Mouse (Mus musculus) cerebellum, adult 8-10 months (tissue): ENCODE measurements around the gene Rhag.

Experiments used
- DNase-seq: peaks from one replicate; pipeline ENCODE4 v3.0.0; 2022

The Rhag gene

DNA sequence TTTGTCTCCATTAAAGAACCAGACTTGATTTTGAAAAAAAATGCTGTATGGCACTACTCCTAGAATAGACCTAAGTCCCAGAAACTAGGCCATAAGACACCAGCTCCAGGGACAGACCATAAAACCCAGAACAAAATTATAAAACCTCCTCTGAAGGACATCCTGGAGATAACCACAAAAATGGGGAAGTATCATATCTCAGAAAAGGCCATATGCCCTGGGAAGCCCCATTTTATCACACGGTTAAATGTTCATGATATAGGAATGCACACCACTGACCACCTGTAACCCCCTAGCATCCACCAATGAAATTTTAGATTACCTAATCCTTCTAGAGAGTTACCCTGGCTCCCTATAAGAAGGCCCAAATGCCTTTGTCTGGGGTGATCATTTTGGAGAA lies 64.6 kb downstream of the Rhag start:
- no peak for DNase-seq

DNA sequence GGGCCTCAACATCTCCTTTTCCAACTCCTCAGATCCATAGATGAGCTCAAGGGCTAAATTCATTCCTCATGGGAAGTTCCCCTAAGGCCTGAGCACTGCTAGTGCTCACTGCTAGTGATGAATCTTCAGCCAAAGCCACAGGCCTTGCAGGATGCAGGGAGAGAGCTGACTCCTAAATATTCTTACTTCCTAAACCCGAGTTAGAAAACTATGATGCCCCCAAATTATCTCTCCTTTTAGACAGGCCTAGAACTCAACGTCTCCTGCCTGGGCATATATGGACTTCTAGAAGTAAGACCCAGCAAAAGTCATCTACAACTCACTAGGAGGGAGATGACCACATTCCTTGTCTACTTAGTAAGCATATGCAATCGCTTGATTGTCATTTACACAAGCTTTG lies 66.8 kb downstream of the Rhag start:
- no peak for DNase-seq

DNA sequence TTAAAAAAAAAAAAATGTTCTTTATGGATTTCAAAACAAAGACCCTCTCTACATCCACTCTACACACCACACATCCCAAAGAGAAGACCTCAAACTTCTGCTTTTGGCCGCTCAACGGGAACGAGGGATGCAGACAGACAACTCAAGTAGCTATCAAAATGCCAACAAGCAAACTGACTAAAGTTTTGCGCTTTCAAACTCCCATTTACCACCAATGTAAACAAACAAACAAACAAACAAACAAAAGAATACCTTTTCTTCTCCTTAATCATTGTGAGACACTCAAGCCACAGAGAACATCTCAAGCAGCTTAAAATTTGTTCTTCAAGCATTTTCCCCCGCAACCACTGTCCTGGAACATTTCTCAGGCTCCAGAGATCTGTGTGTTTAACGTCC lies 68.6 kb downstream of the Rhag start:
- DNase-seq: no peak

DNA sequence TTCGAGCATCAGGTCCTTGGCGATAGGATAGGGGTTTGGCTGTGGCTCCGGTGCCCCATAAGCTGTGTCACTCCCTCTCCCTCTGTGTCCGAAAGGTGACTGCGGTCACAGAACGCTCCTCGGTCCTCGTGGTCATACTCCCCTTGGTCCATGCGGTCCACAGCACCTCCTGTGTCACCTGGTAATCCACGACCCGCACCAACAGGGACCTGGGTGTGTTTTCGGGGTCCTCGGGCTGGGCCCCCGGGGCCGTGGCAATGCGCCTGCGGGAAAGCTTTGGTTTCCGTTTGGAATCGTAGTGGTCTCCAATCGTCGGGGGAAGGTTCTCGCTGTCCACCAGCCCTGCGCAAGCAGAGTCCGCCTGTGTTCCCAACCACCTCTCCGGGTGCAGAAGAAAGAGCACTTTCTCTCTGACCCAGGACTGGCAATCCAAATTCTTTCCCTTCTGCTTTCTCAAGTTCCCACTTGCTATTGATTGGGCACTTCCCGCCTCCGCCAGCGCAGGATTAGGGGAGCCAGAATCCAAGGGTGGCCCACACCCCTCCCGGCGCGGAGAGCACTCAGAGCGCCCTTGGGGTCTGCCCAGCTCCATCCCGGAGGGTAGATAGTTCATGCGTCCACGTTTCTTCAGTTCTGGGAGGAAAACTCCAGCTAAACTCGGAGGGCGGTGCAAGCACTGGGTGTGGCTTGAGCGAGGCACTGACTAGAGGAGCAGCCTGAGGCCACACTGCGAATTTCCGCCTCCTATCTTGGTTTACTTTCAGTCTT lies 69.2 kb downstream of the Rhag start, which contains the start of gene 9130008F23Rik:
Gene 9130008F23Rik (minus strand): TSS at position 636 of the 768 bp plus-strand sequence.
- no peak for DNase-seq

- DNase-seq: no peak
Observed at GRCm38 (mm10) chr17:40882172-40882571, 71.2 kb downstream of the Rhag start.

DNA sequence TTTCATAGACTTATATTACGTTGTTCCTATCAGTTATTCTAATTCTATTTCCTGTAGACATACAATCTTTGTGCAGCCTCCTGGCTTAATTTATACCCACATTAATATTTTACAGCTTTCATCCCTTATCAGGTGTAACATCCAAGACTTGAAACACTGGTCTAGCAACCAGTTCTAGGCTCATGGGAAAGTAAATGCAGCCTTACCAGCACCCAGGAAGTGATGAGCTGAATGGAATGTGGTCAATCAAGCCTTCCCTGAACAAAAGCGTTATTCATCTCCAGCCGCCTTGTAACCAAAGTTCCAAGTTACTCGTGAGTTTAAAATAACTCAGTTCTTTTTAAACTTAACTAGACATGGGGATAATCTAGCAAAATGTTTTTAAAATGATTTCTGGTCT lies 74.2 kb downstream of the Rhag start:
- no peak for DNase-seq

DNA sequence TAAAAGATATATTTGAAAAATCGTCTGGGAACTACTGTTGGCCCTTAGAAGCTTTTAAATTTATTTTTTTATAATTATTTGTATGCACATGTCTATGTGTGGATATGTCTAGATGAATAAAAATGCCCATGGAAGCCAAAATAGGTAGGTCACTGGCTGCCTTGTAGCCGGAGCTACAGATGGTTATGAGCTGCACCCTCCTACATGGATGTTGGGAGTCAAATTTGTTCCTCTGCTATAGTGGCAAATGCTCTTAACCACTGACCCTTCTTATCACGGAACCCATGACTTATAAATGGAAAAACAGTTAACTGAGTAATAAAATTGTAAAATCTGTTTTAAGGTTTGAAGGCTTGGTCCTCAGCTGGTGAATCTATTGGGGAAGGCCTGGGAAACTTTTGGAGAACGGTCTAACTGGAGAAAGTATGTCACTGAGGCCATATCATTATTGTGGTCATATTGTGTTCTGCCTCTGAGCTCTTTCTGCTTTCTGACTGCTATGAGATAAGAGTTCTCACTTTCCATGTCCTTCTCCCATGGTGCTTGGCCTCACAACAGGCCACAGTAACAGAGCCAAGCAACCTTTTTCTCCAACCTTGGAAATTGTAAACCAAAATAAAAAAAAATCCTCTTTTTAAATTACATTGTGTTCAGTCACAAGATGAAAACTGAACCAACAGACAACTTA lies 77.1 kb downstream of the Rhag start:
- DNase-seq: no peak
